Mouse (Mus musculus) limb, embryonic 12.5 days (tissue): ENCODE measurements around the gene Dag1. TPM values are rescaled to one million over a fixed set of nuclear protein-coding genes. Genes with fewer than 3 reads are reported as not detected.
A peak's percentile ranks its signal among the peaks of the same experiment; 100 is the strongest.
"Not testable (repeated sequence)": the region's sequence is repeated elsewhere in the genome, so short reads cannot be mapped to it uniquely, and the experiment has no call there.

Source experiments
- ATAC-seq: fragments of 200-750 bp; cut with Nextera tagmentation; 2 replicates; pipeline ENCODE4 v1.8.0; 2017; ENCODE audit warnings: low read depth, moderate TSS enrichment; ENCODE audit not compliant: insufficient number of reproducible peaks, insufficient read depth, low FRiP score, low TSS enrichment
- H3K27ac ChIP-seq: fragments of 300-500 bp; sonication (generic); 2 replicates; pipeline ENCODE4 v1.5.1; 2016; ENCODE audit warnings: mild to moderate bottlenecking, moderate library complexity
- H3K27me3 ChIP-seq: fragments of 300-500 bp; sonication (generic); 2 replicates; pipeline ENCODE4 v1.6.1; 2016; ENCODE audit warnings: mild to moderate bottlenecking, moderate library complexity
- H3K36me3 ChIP-seq: fragments of 300-500 bp; sonication (generic); 2 replicates; pipeline ENCODE4 v1.6.1; 2016; ENCODE audit warnings: mild to moderate bottlenecking, moderate library complexity
- H3K4me1 ChIP-seq: fragments of 300-500 bp; sonication (generic); replicated peaks from 2 replicates; pipeline ENCODE4 v1.6.1; 2016
- H3K4me2 ChIP-seq: fragments of 300-500 bp; sonication (generic); 2 replicates; pipeline ENCODE4 v1.6.1; 2016; ENCODE audit warnings: mild to moderate bottlenecking, moderate library complexity
- H3K4me3 ChIP-seq: fragments of 300-500 bp; sonication (generic); replicated peaks from 2 replicates; pipeline ENCODE4 v1.5.1; 2016; ENCODE audit warnings: mild to moderate bottlenecking
- H3K9ac ChIP-seq: fragments of 300-500 bp; sonication (generic); replicated peaks from 2 replicates; pipeline ENCODE4 v1.6.1; 2016; ENCODE audit warnings: mild to moderate bottlenecking, moderate library complexity
- H3K9me3 ChIP-seq: fragments of 300-500 bp; sonication (generic); 2 replicates; pipeline ENCODE4 v1.6.1; 2016; ENCODE audit warnings: mild to moderate bottlenecking, moderate library complexity
- WGBS: fragments of 180-500 bp; shearing (Covaris S2); methylation state at CpG from one replicate; pipeline ENCODE4 v1.1.7; 2016; 5-methylcytosine and 5-hydroxymethylcytosine counted together
- polyA plus RNA-seq: library from polyadenylated mRNA; unstranded; fragments of >200 nt; fragmentation: Nextera tagmentation; extraction: Ambion mirVana; gene quantifications from 2 replicates; pipeline ENCODE4 v1.2.1, GENCODE M21; 2016

The Dag1 gene
- polyA plus RNA-seq, 1 experiment from 2014 or later = 45.7 TPM

DNA sequence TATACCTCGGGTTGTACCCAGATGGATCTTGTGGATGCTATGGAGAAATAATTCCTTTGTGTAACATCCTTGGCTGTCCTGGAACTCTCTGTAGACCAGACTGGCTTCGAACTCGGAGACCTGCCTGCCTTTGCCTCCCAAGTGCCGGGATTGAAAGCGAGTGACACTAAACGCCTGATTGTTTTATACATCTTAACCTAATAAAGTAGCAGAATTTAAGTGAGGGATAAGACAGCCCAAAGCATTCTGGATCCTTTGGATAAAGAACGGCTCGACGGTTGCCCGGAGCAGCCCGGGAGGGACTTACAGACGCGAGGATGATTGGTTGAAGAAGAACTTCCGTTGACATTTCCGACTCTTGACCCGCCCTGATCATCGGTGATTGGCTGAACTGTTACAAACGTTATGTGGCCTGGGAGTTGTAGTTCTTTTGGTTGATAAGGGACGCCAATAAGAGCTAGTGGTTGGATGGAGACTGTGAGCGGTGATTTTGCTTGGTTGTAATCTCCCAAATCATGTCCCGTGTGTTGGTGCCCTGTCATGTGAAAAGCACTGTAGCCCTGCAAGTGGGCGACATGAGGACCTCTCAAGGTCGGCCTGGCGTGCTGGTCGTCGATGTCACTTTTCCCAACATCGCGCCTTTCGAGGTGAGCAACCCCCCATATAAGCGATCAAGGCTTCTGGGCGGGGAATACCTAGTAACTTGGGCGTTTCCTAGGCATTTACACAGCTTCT lies 26.4 kb upstream of the Dag1 start, which contains the start of gene Nicn1:
TSS of gene Nicn1 (plus strand) at position 414 of the 735 bp plus-strand sequence.
- H3K36me3 ChIP-seq = peaks cover 20% of the 10 kb centered on the region
- peak; percentile 96 for ATAC-seq
- H3K9me3 ChIP-seq = no peaks in the 10 kb centered on the region
- no peaks in the 10 kb centered on the region for H3K27me3 ChIP-seq
- under 1% methylated on average over 32 of the region's 32 CpGs for WGBS
- H3K4me3 ChIP-seq = peak within 1 kb of the TSS; percentile 53
- peak within 1 kb of the TSS; percentile 58 for H3K4me2 ChIP-seq
- H3K27ac ChIP-seq = peak within 1 kb of the TSS; percentile 81
- peaks cover 3% of the 10 kb centered on the region for H3K4me1 ChIP-seq
- peak within 1 kb of the TSS; percentile 64 for H3K9ac ChIP-seq

DNA sequence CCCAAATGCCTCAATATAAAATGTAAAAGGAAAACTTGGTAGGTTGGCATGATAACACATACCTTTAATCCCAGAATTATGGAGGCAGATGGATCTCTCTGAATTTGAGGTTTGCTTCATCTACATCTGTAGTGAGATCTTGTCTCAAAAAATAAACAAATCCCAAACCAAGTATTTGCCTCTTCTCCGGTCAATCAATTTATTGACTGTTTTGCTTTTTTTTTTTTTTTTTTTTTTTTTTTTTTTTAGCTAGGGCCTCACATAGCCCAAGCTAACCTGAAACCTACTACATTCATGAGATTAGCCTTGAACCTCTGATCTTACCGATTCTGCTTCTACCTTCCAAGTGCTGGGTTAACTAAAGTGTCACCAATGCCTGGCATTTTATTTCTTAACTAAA lies 25.6 kb upstream of the Dag1 start:
- peaks cover 3% of the 10 kb centered on the region for H3K4me1 ChIP-seq
- no peaks in the 10 kb centered on the region for H3K9me3 ChIP-seq
- no peak for ATAC-seq
- H3K4me2 ChIP-seq = peak overlapping the region; percentile 58
- 59% methylated on average over 2 of the region's 2 CpGs for WGBS
- 0 out of 2 replicates have a peak overlapping the region, but pooled peaks have one; percentile 81 for H3K27ac ChIP-seq
- H3K27me3 ChIP-seq = no peaks in the 10 kb centered on the region
- peaks cover 11% of the 10 kb centered on the region for H3K36me3 ChIP-seq
- no peak overlapping the region for H3K9ac ChIP-seq
- H3K4me3 ChIP-seq = peak overlapping the region; percentile 53; the same call in 1 of the 2 replicates

DNA sequence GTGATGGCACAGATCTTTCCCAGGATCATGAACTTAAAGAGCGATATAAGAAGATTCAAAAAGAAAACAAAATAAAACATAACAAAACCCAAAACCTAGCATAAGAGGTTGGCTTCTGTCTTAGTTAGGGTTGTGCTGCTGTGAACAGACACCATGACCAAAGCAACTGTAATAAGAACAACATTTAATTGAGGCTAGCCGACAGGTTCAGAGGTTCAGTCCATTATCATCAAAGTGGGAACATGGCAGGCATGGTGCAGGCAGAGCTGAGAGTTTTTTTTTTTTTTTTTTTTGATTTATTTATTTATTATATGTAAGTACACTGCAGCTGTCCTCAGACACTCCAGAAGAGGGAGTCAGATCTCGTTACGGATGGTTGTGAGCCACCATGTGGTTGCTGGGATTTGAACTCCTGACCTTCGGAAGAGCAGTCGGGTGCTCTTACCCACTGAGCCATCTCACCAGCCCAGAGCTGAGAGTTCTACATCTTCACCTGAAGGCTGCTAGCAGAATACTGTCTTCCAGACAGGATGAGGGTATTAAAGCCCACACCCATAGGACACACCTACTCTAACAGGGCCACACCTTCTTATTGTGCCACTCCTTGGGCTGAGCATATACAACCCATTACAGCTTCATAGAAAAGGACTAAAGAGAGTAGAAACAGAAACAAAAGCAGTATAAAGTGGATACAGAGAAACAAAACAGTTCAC lies 23.9 kb upstream of the Dag1 start:
- not testable (repeated sequence) for H3K4me1 ChIP-seq, H3K4me2 ChIP-seq, H3K9me3 ChIP-seq, H3K4me3 ChIP-seq, H3K27ac ChIP-seq, H3K9ac ChIP-seq, H3K36me3 ChIP-seq, H3K27me3 ChIP-seq, ATAC-seq
- WGBS = 75% methylated on average over 6 of the region's 6 CpGs

DNA sequence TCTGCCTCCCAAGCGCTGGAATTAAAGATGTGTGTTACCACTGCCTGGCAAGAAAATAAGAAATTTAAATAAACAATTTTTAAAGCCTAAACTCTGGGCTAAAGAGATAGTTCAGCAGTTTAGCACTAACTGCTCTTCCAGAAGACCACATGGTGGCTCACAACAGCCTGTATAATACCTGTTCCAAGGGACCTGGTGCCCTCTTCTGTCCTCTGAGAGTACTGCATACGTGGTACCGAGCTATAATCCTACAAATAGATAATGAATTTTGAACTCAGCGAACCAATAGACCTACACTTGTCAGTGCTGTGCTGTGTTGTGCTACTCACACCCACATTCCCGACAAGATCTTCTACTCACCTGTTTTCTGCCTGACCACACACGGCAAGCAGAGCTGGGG lies 20.7 kb upstream of the Dag1 start:
- no peaks in the 10 kb centered on the region for H3K36me3 ChIP-seq
- H3K27me3 ChIP-seq = no peaks in the 10 kb centered on the region
- H3K9ac ChIP-seq = no peak overlapping the region
- ATAC-seq = no peak
- H3K9me3 ChIP-seq = no peaks in the 10 kb centered on the region
- no peak overlapping the region for H3K4me3 ChIP-seq
- H3K4me1 ChIP-seq = no peaks in the 10 kb centered on the region
- no peak overlapping the region for H3K4me2 ChIP-seq
- 14% methylated on average over 6 of the region's 6 CpGs for WGBS
- H3K27ac ChIP-seq = no peak overlapping the region

DNA sequence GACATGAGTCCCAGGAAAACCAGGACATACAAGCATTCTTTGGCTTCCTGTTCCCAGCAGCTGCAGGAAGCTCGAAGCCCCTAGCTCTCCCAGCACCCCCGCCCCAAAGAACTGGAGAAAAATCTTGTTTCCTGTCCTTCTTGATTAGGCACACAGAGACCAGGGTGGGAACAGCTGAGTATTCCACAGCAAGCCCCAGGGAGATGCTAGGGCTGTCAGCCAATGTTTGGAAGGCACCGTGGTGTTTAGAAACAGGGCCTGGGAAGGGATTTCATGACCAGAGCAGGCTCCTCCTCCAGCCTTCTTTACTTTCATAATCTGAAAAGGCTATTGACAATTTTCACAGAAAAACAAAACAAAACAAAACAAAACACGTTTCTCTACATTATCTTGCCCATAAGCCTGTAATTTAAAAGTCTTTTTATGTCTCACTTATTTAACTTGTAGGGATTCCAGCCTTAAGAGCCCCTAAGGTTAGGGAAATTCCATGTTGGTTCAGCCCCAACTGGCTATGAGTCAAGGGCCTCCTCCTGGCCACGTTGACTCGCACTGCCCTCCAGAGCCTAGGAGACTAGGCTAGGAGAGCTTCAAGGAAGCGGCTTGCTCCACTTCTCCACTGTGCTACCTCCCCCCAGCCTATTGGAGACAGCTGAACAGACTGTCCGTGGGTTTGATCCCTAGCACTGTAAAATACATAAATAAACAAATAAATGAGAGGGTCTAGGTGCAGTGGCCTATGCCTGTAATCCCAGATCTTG lies 16.5 kb upstream of the Dag1 start:
- Histone ChIP-seq H3K4me3 (no peak overlapping the region), H3K27ac (no peak overlapping the region), H3K4me2 (no peak overlapping the region), H3K27me3 (no peaks in the 10 kb centered on the region), H3K9ac (no peak overlapping the region), H3K9me3 (no peaks in the 10 kb centered on the region), H3K36me3 (no peaks in the 10 kb centered on the region), H3K4me1 (0 out of 2 replicates have a peak, but pooled peaks cover under 1% of the 10 kb centered on the region)
- no peak for ATAC-seq
- WGBS = 41% methylated on average over 8 of the region's 8 CpGs

DNA sequence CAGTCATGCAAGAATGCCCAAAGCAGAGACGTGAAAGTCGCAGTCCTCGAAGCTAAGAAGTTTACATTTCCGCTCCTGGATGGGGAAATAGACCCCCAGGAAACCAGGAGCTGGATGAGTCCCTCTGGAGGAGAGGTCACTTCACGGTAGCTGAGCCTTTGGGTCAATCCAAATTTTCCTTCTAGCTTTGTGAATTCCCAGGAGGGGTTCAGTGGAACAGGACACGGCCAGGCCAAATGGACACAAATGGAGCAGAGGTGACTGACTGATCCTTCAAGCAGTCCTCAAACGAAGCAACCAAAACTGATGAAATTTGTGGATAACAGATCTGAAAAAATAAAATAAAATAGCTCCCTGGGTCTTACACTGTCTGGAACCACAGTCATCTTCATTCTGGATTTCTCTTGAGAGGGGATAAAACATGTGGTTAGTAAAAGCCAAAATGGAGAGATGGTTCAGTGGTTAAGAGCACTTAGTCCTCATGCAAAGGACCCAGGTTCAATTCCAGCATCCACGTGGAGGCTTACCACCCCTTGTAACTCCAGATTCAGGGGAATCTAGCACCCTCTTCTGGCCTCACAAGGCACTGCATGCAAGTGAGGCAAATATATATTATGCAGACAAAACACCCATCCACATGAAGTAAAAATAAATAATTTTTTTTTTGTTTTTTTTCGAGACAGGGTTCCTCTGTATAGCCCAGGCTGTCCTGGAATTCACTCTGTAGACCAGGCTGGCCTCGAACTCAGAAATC lies 15.1 kb upstream of the Dag1 start:
- H3K4me3 ChIP-seq = no peak overlapping the region
- H3K9me3 ChIP-seq = no peaks in the 10 kb centered on the region
- peaks cover 11% of the 10 kb centered on the region for H3K4me1 ChIP-seq
- no peaks in the 10 kb centered on the region for H3K36me3 ChIP-seq
- H3K9ac ChIP-seq = no peak overlapping the region
- WGBS = 68% methylated on average over 10 of the region's 10 CpGs
- no peak overlapping the region for H3K27ac ChIP-seq
- no peaks in the 10 kb centered on the region for H3K27me3 ChIP-seq
- no peak overlapping the region for H3K4me2 ChIP-seq
- no peak for ATAC-seq

DNA sequence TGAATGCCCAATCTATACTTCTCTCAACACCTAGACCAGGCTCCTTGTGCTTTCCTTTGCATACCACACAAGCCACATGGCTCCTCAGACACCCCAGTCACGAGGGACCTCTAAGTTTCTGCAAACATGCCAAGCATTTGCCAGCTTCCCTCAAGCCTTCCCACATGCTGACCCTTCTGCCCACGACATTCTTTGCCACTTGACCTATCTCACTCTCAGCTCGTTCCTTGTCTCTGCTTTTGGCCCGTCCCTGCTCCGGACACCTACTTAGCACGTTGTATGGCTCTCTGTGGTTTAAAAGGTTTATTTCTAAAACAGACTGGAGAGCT lies 11.5 kb upstream of the Dag1 start:
- no peak for ATAC-seq
- Histone ChIP-seq H3K9me3 (no peaks in the 10 kb centered on the region), H3K27me3 (no peaks in the 10 kb centered on the region), H3K4me1 (peaks cover 16% of the 10 kb centered on the region), H3K27ac (no peak overlapping the region), H3K4me3 (no peak overlapping the region), H3K36me3 (no peaks in the 10 kb centered on the region), H3K4me2 (no peak overlapping the region), H3K9ac (no peak overlapping the region)
- WGBS = 67% methylated on average over 6 of the region's 6 CpGs

DNA sequence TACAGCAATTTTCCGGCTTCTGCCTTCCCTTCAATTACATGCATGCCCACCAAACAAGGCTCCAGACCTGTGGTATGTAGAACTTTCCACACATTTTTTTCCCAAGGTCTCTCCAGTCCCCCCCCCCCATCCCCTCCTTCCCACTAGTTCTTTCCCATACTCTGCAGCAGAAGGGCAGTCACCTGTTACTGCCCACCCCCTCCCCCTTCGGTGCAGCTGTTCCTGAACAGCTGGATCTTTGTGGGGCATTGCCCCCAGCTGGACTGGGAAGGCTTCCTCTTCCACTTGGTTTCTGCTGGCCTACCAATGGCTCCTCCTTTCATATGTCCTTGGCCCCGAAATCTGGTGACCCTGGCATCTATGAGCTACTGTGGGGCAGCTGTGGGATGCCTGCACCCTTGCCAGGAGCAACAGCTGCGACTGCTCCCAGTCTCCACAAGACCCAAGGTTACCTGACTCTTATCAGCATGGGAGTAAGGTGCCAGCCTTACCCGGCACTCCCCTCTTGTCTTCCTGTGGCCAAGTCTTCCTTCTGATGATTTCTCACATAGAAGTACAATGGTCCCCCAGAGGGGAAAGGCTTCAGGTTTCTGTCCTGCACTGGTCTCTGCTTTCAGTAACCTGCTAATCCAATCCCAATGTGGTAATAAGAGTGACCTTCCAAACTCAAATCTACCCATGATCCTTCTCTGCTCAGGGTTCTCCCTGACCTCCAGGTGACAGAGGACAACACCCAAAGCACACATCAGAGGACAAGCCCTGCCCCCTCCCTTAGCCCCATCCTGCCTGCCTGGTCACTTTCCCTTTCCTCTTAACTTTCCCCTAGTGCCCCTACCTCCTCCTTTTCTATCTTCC lies 10.9 kb upstream of the Dag1 start:
- WGBS = 80% methylated on average over 5 of the region's 5 CpGs
- Histone ChIP-seq H3K4me1 (peaks cover 16% of the 10 kb centered on the region), H3K27me3 (no peaks in the 10 kb centered on the region), H3K9me3 (no peaks in the 10 kb centered on the region), H3K4me2 (no peak overlapping the region), H3K36me3 (no peaks in the 10 kb centered on the region), H3K9ac (no peak overlapping the region), H3K27ac (no peak overlapping the region), H3K4me3 (no peak overlapping the region)
- ATAC-seq = no peak

DNA sequence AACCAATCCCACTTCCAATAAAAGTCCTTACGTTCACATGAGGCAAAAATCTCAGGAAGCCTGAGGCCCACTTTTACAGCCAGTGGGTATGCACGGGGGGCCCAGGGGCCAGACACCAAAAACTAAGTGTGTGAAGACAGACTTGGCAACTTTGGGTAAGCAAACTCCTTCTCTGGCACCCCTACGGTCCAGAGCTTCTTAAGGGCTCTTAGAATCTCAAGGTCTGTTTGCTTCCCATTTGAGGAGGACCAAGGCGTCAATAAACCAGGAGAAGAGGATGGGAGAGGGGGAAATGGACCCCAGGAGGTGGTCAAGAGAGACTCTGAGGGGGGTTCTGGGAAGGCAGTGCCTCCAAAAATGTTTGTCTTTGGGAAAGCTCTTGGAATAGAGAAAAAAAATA lies 9.7 kb upstream of the Dag1 start:
- Histone ChIP-seq H3K4me2 (no peak overlapping the region), H3K9ac (no peak overlapping the region), H3K27ac (no peak overlapping the region), H3K4me3 (no peak overlapping the region), H3K27me3 (no peaks in the 10 kb centered on the region), H3K4me1 (peaks cover 16% of the 10 kb centered on the region), H3K9me3 (no peaks in the 10 kb centered on the region), H3K36me3 (no peaks in the 10 kb centered on the region)
- no peak for ATAC-seq
- 57% methylated on average over 4 of the region's 4 CpGs for WGBS

DNA sequence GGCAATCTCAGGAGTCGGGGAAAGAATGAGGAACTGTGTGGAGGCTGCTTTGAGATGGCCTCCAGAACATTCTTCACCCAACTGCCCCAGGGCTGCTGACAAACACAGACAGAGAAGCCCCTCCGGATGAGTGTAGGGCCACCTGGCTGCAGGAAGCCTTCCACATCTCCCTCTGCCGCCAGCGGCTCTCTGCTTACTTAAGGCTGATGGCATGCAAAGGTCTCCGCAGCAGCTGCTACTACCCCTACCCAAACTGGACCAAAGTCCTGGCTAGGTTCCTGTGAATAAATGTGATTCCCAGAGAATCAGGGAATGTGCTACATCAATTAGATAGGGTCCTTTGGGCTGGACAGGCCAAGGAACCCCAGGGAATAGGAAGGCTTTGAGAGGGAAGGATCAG lies 8.9 kb upstream of the Dag1 start:
- H3K27me3 ChIP-seq = no peaks in the 10 kb centered on the region
- ATAC-seq = no peak
- 56% methylated on average over 5 of the region's 5 CpGs for WGBS
- no peak overlapping the region for H3K9ac ChIP-seq
- no peak overlapping the region for H3K4me2 ChIP-seq
- H3K36me3 ChIP-seq = no peaks in the 10 kb centered on the region
- H3K27ac ChIP-seq = 0 out of 2 replicates have a peak overlapping the region, but pooled peaks have one; percentile 50
- no peaks in the 10 kb centered on the region for H3K9me3 ChIP-seq
- peaks cover 16% of the 10 kb centered on the region for H3K4me1 ChIP-seq
- H3K4me3 ChIP-seq = no peak overlapping the region
